Mouse (Mus musculus) limb, embryonic 10.5 days (tissue): ENCODE data around the gene Stxbp5. TPM values are rescaled to one million over a fixed set of nuclear protein-coding genes. Genes with fewer than 3 reads are reported as not detected.
"Not testable (repeated sequence)": the region's sequence is repeated elsewhere in the genome, so short reads cannot be mapped to it uniquely, and the experiment has no call there.

ENCODE experiments used
- DNase-seq: peaks from one replicate; pipeline ENCODE4 v3.0.0-alpha.2; 2017; ENCODE audit warnings: low spot score
- H3K27ac ChIP-seq: fragments of 300-500 bp; sonication (generic); 2 replicates; pipeline ENCODE4 v1.5.1; 2016; ENCODE audit warnings: mild to moderate bottlenecking
- H3K27me3 ChIP-seq: fragments of 300-500 bp; sonication (generic); 2 replicates; pipeline ENCODE4 v1.6.1; 2016; ENCODE audit warnings: low read depth, mild to moderate bottlenecking; ENCODE audit not compliant: poor library complexity, severe bottlenecking
- H3K36me3 ChIP-seq: fragments of 300-500 bp; sonication (generic); 2 replicates; pipeline ENCODE4 v1.6.1; 2016; ENCODE audit warnings: mild to moderate bottlenecking, moderate library complexity
- H3K4me1 ChIP-seq: fragments of 300-500 bp; sonication (generic); 2 replicates; pipeline ENCODE4 v1.6.1; 2016
- H3K4me3 ChIP-seq: fragments of 300-500 bp; sonication (generic); 2 replicates; pipeline ENCODE4 v1.5.1; 2016; ENCODE audit warnings: mild to moderate bottlenecking, moderate library complexity
- H3K9me3 ChIP-seq: fragments of 300-500 bp; sonication (generic); replicated peaks from 2 replicates; pipeline ENCODE4 v1.6.1; 2016; ENCODE audit warnings: mild to moderate bottlenecking
- WGBS: fragments of 180-500 bp; shearing (Covaris S2); methylation state at CpG from one replicate; pipeline ENCODE4 v1.1.7; 2016; 5-methylcytosine and 5-hydroxymethylcytosine counted together
- polyA plus RNA-seq: library from polyadenylated mRNA; unstranded; fragments of >200 nt; fragmentation: Nextera tagmentation; extraction: Ambion mirVana; gene quantifications from 2 replicates; pipeline ENCODE4 v1.2.1, GENCODE M21; 2016

The Stxbp5 gene
- polyA plus RNA-seq, 1 experiment from 2014 or later = 3.5 TPM

- WGBS = 90% methylated on average over 5 of the region's 5 CpGs
- H3K36me3 ChIP-seq, DNase-seq, H3K27me3 ChIP-seq, H3K27ac ChIP-seq, H3K9me3 ChIP-seq, H3K4me1 ChIP-seq, H3K4me3 ChIP-seq: not testable (repeated sequence)
Measured at GRCm38 (mm10) chr10:9881781-9882320, 19.0 kb downstream of the Stxbp5 start.

GRCm38 (mm10) chr10:9880070-9880728, 20.7 kb downstream of the Stxbp5 start:
- DNase-seq = no peak
- no peak overlapping the region for H3K4me3 ChIP-seq
- WGBS = 76% methylated on average over 6 of the region's 6 CpGs
- no peak overlapping the region for H3K27ac ChIP-seq
- no peaks in the 10 kb centered on the region for H3K4me1 ChIP-seq
- H3K36me3 ChIP-seq = no peaks in the 10 kb centered on the region
- H3K9me3 ChIP-seq = no peaks in the 10 kb centered on the region
- no peaks in the 10 kb centered on the region for H3K27me3 ChIP-seq

GRCm38 (mm10) chr10:9878821-9879489, 21.9 kb downstream of the Stxbp5 start:
- Histone ChIP-seq H3K27ac (no peak overlapping the region), H3K9me3 (no peaks in the 10 kb centered on the region), H3K4me1 (no peaks in the 10 kb centered on the region), H3K27me3 (no peaks in the 10 kb centered on the region), H3K36me3 (no peaks in the 10 kb centered on the region), H3K4me3 (no peak overlapping the region)
- WGBS = 89% methylated on average over 6 of the region's 6 CpGs
- no peak for DNase-seq

GRCm38 (mm10) chr10:9875905-9876304, 25.0 kb downstream of the Stxbp5 start:
- DNase-seq = no peak
- 88% methylated on average over 3 of the region's 3 CpGs for WGBS
- Histone ChIP-seq H3K27ac (no peak overlapping the region), H3K9me3 (no peaks in the 10 kb centered on the region), H3K4me3 (no peak overlapping the region), H3K4me1 (no peaks in the 10 kb centered on the region), H3K36me3 (no peaks in the 10 kb centered on the region), H3K27me3 (no peaks in the 10 kb centered on the region)

- no peaks in the 10 kb centered on the region for H3K36me3 ChIP-seq
- H3K4me1 ChIP-seq = peaks cover 4% of the 10 kb centered on the region
- no peak for DNase-seq
- H3K27me3 ChIP-seq = no peaks in the 10 kb centered on the region
- H3K9me3 ChIP-seq = no peaks in the 10 kb centered on the region
- WGBS = 74% methylated on average over 2 of the region's 2 CpGs
- no peak overlapping the region for H3K27ac ChIP-seq
- H3K4me3 ChIP-seq = no peak overlapping the region
Measured at GRCm38 (mm10) chr10:9872143-9872542, 28.7 kb downstream of the Stxbp5 start.

GRCm38 (mm10) chr10:9866793-9867579, 33.9 kb downstream of the Stxbp5 start:
- Histone ChIP-seq H3K27me3 (no peaks in the 10 kb centered on the region), H3K4me3 (no peak overlapping the region), H3K9me3 (no peaks in the 10 kb centered on the region), H3K27ac (no peak overlapping the region), H3K36me3 (no peaks in the 10 kb centered on the region), H3K4me1 (peaks cover 12% of the 10 kb centered on the region)
- WGBS = 71% methylated on average over 17 of the region's 17 CpGs
- DNase-seq = no peak

- H3K27ac ChIP-seq = no peak overlapping the region
- 80% methylated on average over 4 of the region's 4 CpGs for WGBS
Measured at GRCm38 (mm10) chr10:9860022-9860421, 40.9 kb downstream of the Stxbp5 start.

GRCm38 (mm10) chr10:9859476-9859875, 41.4 kb downstream of the Stxbp5 start:
- no peak overlapping the region for H3K27ac ChIP-seq
- no peak overlapping the region for H3K4me3 ChIP-seq
- H3K27me3 ChIP-seq = no peaks in the 10 kb centered on the region
- no peaks in the 10 kb centered on the region for H3K9me3 ChIP-seq
- peaks cover 13% of the 10 kb centered on the region for H3K36me3 ChIP-seq
- no peak for DNase-seq
- WGBS = 95% methylated on average over 3 of the region's 3 CpGs
- H3K4me1 ChIP-seq = no peaks in the 10 kb centered on the region

More at GRCm38 (mm10) chr10:9860022-9860421, 40.9 kb downstream of the Stxbp5 start:
- DNase-seq = no peak
- Histone ChIP-seq H3K4me3 (no peak overlapping the region), H3K36me3 (peaks cover 9% of the 10 kb centered on the region), H3K4me1 (no peaks in the 10 kb centered on the region), H3K27me3 (no peaks in the 10 kb centered on the region), H3K9me3 (no peaks in the 10 kb centered on the region)

GRCm38 (mm10) chr10:9857850-9858249, 43.0 kb downstream of the Stxbp5 start:
- peaks cover 17% of the 10 kb centered on the region for H3K36me3 ChIP-seq
- H3K4me1 ChIP-seq = no peaks in the 10 kb centered on the region
- no peaks in the 10 kb centered on the region for H3K9me3 ChIP-seq
- no peak for DNase-seq
- no peaks in the 10 kb centered on the region for H3K27me3 ChIP-seq
- H3K27ac ChIP-seq = no peak overlapping the region
- 80% methylated on average over 2 of the region's 2 CpGs for WGBS
- no peak overlapping the region for H3K4me3 ChIP-seq

- no peaks in the 10 kb centered on the region for H3K4me1 ChIP-seq
- H3K36me3 ChIP-seq = peaks cover 19% of the 10 kb centered on the region
- H3K4me3 ChIP-seq = no peak overlapping the region
- H3K9me3 ChIP-seq = no peaks in the 10 kb centered on the region
- H3K27ac ChIP-seq = no peak overlapping the region
- 92% methylated on average over 9 of the region's 9 CpGs for WGBS
- H3K27me3 ChIP-seq = no peaks in the 10 kb centered on the region
- DNase-seq = no peak
Measured at GRCm38 (mm10) chr10:9856792-9857191, 44.1 kb downstream of the Stxbp5 start.

GRCm38 (mm10) chr10:9846408-9846807, 54.5 kb downstream of the Stxbp5 start:
- Histone ChIP-seq H3K27ac (no peak overlapping the region), H3K4me1 (no peaks in the 10 kb centered on the region), H3K4me3 (no peak overlapping the region), H3K9me3 (no peaks in the 10 kb centered on the region), H3K36me3 (peaks cover 6% of the 10 kb centered on the region), H3K27me3 (no peaks in the 10 kb centered on the region)
- no peak for DNase-seq
- 95% methylated on average over 4 of the region's 4 CpGs for WGBS

- Histone ChIP-seq H3K4me3 (no peak overlapping the region), H3K9me3 (no peaks in the 10 kb centered on the region), H3K4me1 (no peaks in the 10 kb centered on the region), H3K27me3 (no peaks in the 10 kb centered on the region), H3K36me3 (0 out of 2 replicates have a peak, but pooled peaks cover 2% of the 10 kb centered on the region), H3K27ac (no peak overlapping the region)
- WGBS = 84% methylated on average over 7 of the region's 7 CpGs
- DNase-seq = no peak
Measured at GRCm38 (mm10) chr10:9839408-9839807, 61.5 kb downstream of the Stxbp5 start.

GRCm38 (mm10) chr10:9834986-9835385, 65.9 kb downstream of the Stxbp5 start:
- Histone ChIP-seq H3K4me1 (no peaks in the 10 kb centered on the region), H3K27me3 (no peaks in the 10 kb centered on the region), H3K4me3 (no peak overlapping the region), H3K36me3 (0 out of 2 replicates have a peak, but pooled peaks cover 2% of the 10 kb centered on the region), H3K27ac (no peak overlapping the region), H3K9me3 (no peaks in the 10 kb centered on the region)
- 93% methylated on average over 4 of the region's 4 CpGs for WGBS
- no peak for DNase-seq
